Mouse (Mus musculus): ENCODE measurements around the gene Gm6377. TPM values are rescaled to one million over a fixed set of nuclear protein-coding genes. Genes with fewer than 3 reads are reported as not detected.

Gene Gm6377
- 0.60 and 1.3 TPM in 2 replicates for total RNA-seq (2017)

GRCm38 (mm10) chrX:109196468-109196867 is at the start of gene Gm6377:
Gene Gm6377 (plus strand): TSS chrX:109196756.
- no peak; a peak in 1 of 4 replicates for ATAC-seq (replicated peaks in 1 of 2; ENCODE audit: insufficient read depth in 1 of 2, low FRiP score in 2 of 2, low TSS enrichment in 1 of 2, low read depth in 1 of 2, poor library complexity in 2 of 2, severe bottlenecking in 2 of 2)

DNA sequence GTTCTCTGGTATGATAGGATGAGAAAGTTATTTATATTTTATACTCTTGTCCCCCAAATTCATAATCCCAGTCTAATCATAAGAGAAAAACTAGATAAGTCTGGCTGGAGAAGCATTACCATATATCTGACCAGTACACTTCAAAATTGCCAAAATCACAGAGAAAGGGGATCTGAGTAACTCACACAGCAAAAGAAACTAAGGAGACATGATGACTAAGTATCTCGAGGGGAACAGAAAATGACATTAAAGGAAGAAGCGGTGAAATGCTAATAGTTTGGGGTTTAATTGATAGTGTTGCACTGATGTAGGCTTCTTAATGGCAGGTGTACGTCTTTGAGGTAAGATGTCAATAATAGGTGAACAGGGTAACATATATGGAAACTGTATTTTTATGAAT is 49.4 kb upstream of the Gm6377 start:
- ATAC-seq (replicated peaks in 1 of 2; ENCODE audit: insufficient read depth in 1 of 2, low FRiP score in 2 of 2, low TSS enrichment in 1 of 2, low read depth in 1 of 2, poor library complexity in 2 of 2, severe bottlenecking in 2 of 2), result no peak

DNA sequence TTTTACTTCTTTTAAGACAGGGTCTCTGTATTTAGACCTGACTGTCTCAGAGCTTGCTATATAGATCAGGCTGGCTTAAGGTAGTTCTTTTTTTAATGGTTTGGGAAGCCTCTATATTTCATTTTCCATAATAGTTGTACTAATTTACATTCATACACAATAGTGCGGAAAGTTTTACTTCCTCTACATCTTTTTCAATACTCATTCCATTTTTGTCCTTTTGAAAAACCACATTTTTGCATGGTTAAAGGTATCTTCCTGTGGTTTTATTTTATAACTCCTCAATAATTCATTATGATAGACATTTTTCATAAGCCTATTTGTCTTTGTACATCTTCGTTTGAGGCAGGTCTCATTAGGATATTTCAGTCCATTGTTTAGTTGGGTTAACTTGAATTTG is 45.3 kb upstream of the Gm6377 start:
- ATAC-seq (replicated peaks in 1 of 2; ENCODE audit: insufficient read depth in 1 of 2, low FRiP score in 2 of 2, low TSS enrichment in 1 of 2, low read depth in 1 of 2, poor library complexity in 2 of 2, severe bottlenecking in 2 of 2), result no peak

DNA sequence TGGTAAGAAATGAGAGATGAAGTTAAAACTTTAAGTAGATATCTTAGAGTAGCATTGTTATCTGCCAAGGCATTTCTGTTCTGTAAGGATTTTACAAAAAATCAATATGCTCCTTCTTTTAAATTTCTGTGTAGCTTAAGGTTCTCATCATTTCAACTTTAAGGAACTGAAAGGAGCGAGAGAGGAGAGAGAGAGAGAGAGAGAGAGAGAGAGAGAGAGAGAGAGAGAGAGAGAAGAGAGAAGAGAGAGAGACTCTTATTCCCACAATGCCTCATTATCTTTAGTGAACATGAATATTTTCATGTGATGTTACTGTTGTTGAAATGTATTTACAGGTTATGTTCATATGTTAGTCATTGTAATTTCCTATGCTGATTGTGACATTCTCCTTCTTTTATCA is 36.2 kb upstream of the Gm6377 start:
- ATAC-seq (replicated peaks in 1 of 2; ENCODE audit: insufficient read depth in 1 of 2, low FRiP score in 2 of 2, low TSS enrichment in 1 of 2, low read depth in 1 of 2, poor library complexity in 2 of 2, severe bottlenecking in 2 of 2), result no peak

- ATAC-seq (replicated peaks in 1 of 2; ENCODE audit: insufficient read depth in 1 of 2, low FRiP score in 2 of 2, low TSS enrichment in 1 of 2, low read depth in 1 of 2, poor library complexity in 2 of 2, severe bottlenecking in 2 of 2), result no peak
Observed at GRCm38 (mm10) chrX:109160901-109161300, 35.7 kb upstream of the Gm6377 start.

GRCm38 (mm10) chrX:109175038-109175437 is 21.5 kb upstream of the Gm6377 start:
- ATAC-seq (replicated peaks in 1 of 2; ENCODE audit: insufficient read depth in 1 of 2, low FRiP score in 2 of 2, low TSS enrichment in 1 of 2, low read depth in 1 of 2, poor library complexity in 2 of 2, severe bottlenecking in 2 of 2), result peak; percentile 56 to 66

DNA sequence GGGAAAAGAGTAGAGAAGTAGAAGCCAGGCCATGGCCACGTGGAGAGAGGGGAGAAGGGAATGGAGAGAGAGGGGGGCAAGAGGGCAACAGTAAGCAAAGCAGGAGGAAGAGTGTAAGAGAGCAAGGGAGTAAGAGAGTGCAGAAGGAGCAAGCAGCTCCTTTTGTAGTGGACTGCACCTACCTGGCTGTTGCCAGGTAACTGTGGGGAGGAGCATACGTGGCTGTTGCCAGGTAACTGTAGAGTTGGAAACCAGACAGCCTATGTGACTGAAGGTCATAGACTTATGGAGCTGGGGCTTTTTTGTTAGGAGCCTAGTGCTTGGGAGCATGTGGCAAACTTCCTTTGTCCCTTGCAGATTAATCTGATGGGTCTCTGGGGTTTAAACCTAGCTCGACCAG is 21.1 kb upstream of the Gm6377 start:
- no peak for ATAC-seq (replicated peaks in 1 of 2; ENCODE audit: insufficient read depth in 1 of 2, low FRiP score in 2 of 2, low TSS enrichment in 1 of 2, low read depth in 1 of 2, poor library complexity in 2 of 2, severe bottlenecking in 2 of 2)

GRCm38 (mm10) chrX:109184706-109185478 is 11.7 kb upstream of the Gm6377 start:
- ATAC-seq (replicated peaks in 1 of 2; ENCODE audit: insufficient read depth in 1 of 2, low FRiP score in 2 of 2, low TSS enrichment in 1 of 2, low read depth in 1 of 2, poor library complexity in 2 of 2, severe bottlenecking in 2 of 2), result no peak; a peak in 1 of 4 replicates

DNA sequence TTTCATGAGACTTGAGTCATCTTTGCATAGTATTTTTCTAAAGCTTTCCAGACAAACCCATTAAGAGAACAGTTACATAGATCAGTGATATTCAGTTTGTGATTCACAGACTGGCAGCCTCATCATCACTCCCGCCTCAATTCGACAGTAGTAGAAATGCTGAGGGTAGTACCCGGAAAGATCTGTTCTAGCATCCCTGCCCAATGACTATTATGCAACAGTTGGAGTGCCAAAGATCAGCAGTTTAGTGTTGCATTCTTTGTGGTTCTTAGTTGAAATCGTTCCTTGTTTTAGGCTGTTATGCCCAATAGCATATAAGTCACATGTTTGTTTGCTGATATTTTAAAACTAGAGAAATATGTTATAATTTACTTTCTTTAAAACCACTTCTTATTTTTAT is 6.9 kb upstream of the Gm6377 start:
- no peak for ATAC-seq (replicated peaks in 1 of 2; ENCODE audit: insufficient read depth in 1 of 2, low FRiP score in 2 of 2, low TSS enrichment in 1 of 2, low read depth in 1 of 2, poor library complexity in 2 of 2, severe bottlenecking in 2 of 2)

GRCm38 (mm10) chrX:109190969-109191368 is 5.6 kb upstream of the Gm6377 start:
- no peak; a peak in 1 of 4 replicates for ATAC-seq (replicated peaks in 1 of 2; ENCODE audit: insufficient read depth in 1 of 2, low FRiP score in 2 of 2, low TSS enrichment in 1 of 2, low read depth in 1 of 2, poor library complexity in 2 of 2, severe bottlenecking in 2 of 2)

GRCm38 (mm10) chrX:109191436-109191835 is 5.1 kb upstream of the Gm6377 start:
- peak; percentile 75 to 85 for ATAC-seq (replicated peaks in 1 of 2; ENCODE audit: insufficient read depth in 1 of 2, low FRiP score in 2 of 2, low TSS enrichment in 1 of 2, low read depth in 1 of 2, poor library complexity in 2 of 2, severe bottlenecking in 2 of 2)

- ATAC-seq (replicated peaks in 1 of 2; ENCODE audit: insufficient read depth in 1 of 2, low FRiP score in 2 of 2, low TSS enrichment in 1 of 2, low read depth in 1 of 2, poor library complexity in 2 of 2, severe bottlenecking in 2 of 2), result no peak
Observed at GRCm38 (mm10) chrX:109207843-109208242, 11.3 kb downstream of the Gm6377 start.

DNA sequence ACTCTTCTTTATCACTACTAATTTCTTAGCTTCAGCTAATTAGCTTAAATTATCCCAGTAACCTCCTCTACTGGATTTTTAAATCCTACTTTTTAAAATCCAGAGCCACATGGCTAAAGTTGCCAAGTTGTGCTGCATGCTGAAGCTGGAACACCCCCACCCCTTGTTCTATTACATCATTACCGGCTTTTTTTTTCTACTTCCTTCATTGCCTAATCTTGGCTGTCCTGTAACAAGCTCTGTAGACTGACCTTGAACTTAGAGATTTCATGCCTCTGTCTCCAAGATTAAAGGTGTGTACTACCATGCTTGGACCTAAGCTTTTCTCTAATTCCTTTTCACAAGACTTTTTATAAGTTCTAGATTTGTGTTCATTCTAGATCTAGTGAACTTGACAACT is 32.2 kb downstream of the Gm6377 start:
- no peak for ATAC-seq (replicated peaks in 1 of 2; ENCODE audit: insufficient read depth in 1 of 2, low FRiP score in 2 of 2, low TSS enrichment in 1 of 2, low read depth in 1 of 2, poor library complexity in 2 of 2, severe bottlenecking in 2 of 2)

GRCm38 (mm10) chrX:109235383-109236036 is 39.0 kb downstream of the Gm6377 start:
- no peak for ATAC-seq (replicated peaks in 1 of 2; ENCODE audit: insufficient read depth in 1 of 2, low FRiP score in 2 of 2, low TSS enrichment in 1 of 2, low read depth in 1 of 2, poor library complexity in 2 of 2, severe bottlenecking in 2 of 2)

GRCm38 (mm10) chrX:109238163-109238562 is 41.6 kb downstream of the Gm6377 start:
- ATAC-seq (replicated peaks in 1 of 2; ENCODE audit: insufficient read depth in 1 of 2, low FRiP score in 2 of 2, low TSS enrichment in 1 of 2, low read depth in 1 of 2, poor library complexity in 2 of 2, severe bottlenecking in 2 of 2), result no peak

Measured in hematopoietic stem cell, adult 5-6 weeks (primary cell).